Mouse (Mus musculus) G1E (cell line): ENCODE measurements around the gene Cib1.

Source experiments
- CTCF ChIP-seq: IDR thresholded peaks from 2 replicates; pipeline ENCODE4 v1.5.1; 2012; ENCODE audit warnings: low read depth, low read length, inconsistent platforms, mixed read lengths
- GATA1 ChIP-seq: IDR thresholded peaks from 2 replicates; pipeline ENCODE4 v1.6.1; 2012; ENCODE audit warnings: borderline replicate concordance, low read length, inconsistent platforms, mixed read lengths
- POLR2AphosphoS5 ChIP-seq: IDR thresholded peaks from 2 replicates; pipeline ENCODE4 v1.6.1; 2012; ENCODE audit warnings: low read depth, low read length, inconsistent platforms; ENCODE audit not compliant: insufficient replicate concordance
- TAL1 ChIP-seq: conservative IDR thresholded peaks from 2 replicates; pipeline ENCODE4 v1.6.1; 2012; ENCODE audit warnings: low read depth, low read length, inconsistent platforms, mixed read lengths

DNA sequence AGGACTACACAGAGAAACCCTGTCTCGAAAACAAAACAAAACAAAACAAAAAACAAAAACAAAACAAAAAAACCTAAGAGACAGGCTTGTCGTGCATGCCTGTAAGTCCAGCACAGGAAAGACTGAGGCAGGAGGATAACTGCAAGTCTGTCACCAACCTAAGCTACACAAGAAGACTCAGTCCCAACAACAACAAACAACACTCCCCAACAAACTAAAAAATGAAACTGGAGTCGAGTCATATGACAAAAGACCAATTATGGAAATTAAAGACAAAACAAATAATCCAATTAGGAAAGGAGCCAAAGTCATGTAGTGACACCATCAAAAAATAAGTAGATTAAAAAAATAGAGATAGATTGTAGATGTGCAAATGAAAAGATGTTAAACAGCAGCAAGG is 52.4 kb downstream of the Cib1 start:
- TF ChIP-seq CTCF (no peak), TAL1 (no peak), POLR2AphosphoS5 (no peak), GATA1 (no peak)
